Mouse (Mus musculus) spleen, adult 2 months (tissue): ENCODE results near the gene Cnih2.

Experiments used
- CTCF ChIP-seq: fragments of 200-500 bp; IDR thresholded peaks from 2 replicates; pipeline ENCODE4 v1.5.1; 2011; ENCODE audit warnings: mild to moderate bottlenecking, inconsistent platforms; ENCODE audit not compliant: insufficient read depth, insufficient read length, insufficient replicate concordance; ENCODE audit errors: extremely low read depth
- POLR2A ChIP-seq: fragments of 200-500 bp; IDR thresholded peaks from 2 replicates; pipeline ENCODE4 v1.6.1; 2011; ENCODE audit warnings: low read depth, low read length, inconsistent platforms

GRCm38 (mm10) chr19:5123241-5123640 lies 24.9 kb upstream of the Cnih2 start:
- TF ChIP-seq CTCF (no peak), POLR2A (no peak)
